Mouse (Mus musculus) cerebellum, adult 2 months (tissue): ENCODE data around the gene Adgrl4. TPM values are rescaled to one million over a fixed set of nuclear protein-coding genes. Genes with fewer than 3 reads are reported as not detected.

Experiments
- DNase-seq, 2 experiments: peaks; one replicate each; pipeline ENCODE4 v3.0.0; 2021
- H3K27ac ChIP-seq: fragments of 200-500 bp; 2 replicates; pipeline ENCODE4 v1.5.1; 2012; ENCODE audit warnings: low read length, control low read depth, inconsistent platforms; ENCODE audit not compliant: insufficient read depth
- H3K27me3 ChIP-seq: fragments of 200-500 bp; 2 replicates; pipeline ENCODE4 v1.6.1; 2012; ENCODE audit warnings: inconsistent platforms, mild to moderate bottlenecking, low read length, moderate library complexity; ENCODE audit not compliant: control insufficient read depth, insufficient read depth
- H3K4me1 ChIP-seq: fragments of 200-500 bp; 2 replicates; pipeline ENCODE4 v1.6.1; 2011; ENCODE audit warnings: low read length; ENCODE audit not compliant: control insufficient read depth, insufficient read depth
- H3K4me3 ChIP-seq: fragments of 200-500 bp; replicated peaks from 2 replicates; pipeline ENCODE3; 2011; ENCODE audit warnings: mild to moderate bottlenecking, low read depth, low read length, control low read depth; ENCODE audit not compliant: insufficient read depth
- CTCF ChIP-seq: fragments of 200-500 bp; IDR thresholded peaks from 2 replicates; pipeline ENCODE4 v1.5.1; 2011; ENCODE audit warnings: low read depth, mild to moderate bottlenecking, control low read depth, low read length, moderate library complexity, borderline replicate concordance; ENCODE audit not compliant: insufficient read depth
- POLR2A ChIP-seq: fragments of 200-500 bp; IDR thresholded peaks from 2 replicates; pipeline ENCODE4 v1.6.1; 2011; ENCODE audit warnings: low read length, control low read depth, borderline replicate concordance; ENCODE audit not compliant: insufficient read depth
- WGBS: fragments of 180-500 bp; shearing (Covaris S2); methylation state at CpG from one replicate; pipeline ENCODE4 v1.1.7; 2018; 5-methylcytosine and 5-hydroxymethylcytosine counted together
- polyA plus RNA-seq: library from polyadenylated mRNA; depleted of rRNA; stranded (reverse); fragments of >200 nt; gene quantifications from 2 replicates; pipeline ENCODE4 v1.2.3, GENCODE M21; 2012

Gene Adgrl4
- polyA plus RNA-seq, 1 experiment, result 16.9 TPM

DNA sequence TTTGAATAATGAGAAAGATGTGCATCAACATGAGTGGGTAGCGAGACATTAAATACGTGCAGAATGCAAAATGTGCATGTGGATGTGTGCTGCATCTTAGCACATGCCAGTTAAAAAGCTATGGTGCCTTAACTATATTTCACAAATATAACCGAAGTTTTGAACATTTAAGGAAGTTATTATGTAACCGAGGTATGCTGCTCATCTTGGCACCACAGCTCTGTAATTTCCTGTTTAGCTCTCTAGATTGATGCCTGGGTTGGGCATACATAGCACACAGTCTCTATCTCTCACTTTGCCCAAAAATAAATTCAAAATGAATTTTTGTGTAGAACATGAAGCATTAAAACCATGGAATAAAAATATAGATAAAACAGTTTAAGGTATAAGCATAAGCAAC, 6.6 kb downstream of the Adgrl4 start:
- Histone ChIP-seq H3K4me3 (no peak overlapping the region), H3K4me1 (no peaks in the 10 kb centered on the region), H3K27me3 (no peaks in the 10 kb centered on the region), H3K27ac (no peak overlapping the region)
- TF ChIP-seq CTCF (no peak), POLR2A (no peak)
- 92% methylated on average over 4 of the region's 4 CpGs for WGBS
- no peak for DNase-seq

DNA sequence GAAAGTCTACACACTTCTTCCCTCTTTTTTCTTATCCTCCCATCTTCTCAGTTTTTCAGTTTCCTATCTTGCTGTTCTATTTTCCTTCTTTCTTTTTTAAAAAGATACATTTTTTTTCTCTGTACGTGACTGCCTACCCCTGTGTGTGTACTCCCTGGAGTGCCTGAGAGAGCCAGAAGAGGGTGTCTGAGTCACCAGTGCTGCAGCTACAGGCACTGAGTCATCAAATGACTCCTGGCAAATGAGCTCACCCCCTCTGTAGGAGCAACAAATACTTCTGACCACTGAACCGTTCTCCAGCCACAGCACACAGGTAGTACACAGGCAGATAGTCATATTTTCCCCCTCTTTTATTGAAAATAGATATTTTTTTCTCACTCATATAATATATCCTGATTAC, 8.2 kb downstream of the Adgrl4 start:
- 18% methylated on average over 2 of the region's 2 CpGs for WGBS

DNA sequence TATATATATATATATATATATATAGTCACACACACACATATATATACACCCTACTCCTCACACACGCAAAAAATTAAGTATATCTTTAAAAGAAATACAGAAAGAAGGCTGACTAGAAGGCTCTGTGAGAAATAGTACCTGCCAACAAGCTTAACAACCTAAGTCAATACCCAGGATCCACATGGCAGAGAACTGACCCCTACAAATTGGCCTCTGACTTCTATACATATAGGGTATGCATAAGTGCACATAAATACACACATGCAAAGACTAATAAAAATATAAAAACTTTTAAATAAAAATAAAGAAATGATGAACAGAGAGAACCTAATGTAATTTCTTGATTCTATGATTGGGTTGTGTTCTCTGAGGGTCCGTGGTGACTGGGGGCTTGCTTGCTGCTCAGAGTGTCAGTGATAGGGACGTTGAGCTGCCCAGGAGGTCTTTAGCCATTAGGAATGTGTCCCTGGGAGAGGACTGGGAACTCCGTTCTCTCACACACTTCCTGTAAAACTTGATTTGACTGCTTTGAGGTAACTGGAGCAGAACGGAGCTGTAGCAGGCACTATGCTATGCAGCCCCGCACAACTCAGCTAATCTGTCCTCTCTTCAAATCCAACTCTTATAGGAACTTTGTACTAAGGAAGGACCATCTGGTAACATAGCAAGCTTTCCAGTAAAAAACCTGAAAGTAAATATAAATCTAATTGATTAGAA, 17.5 kb downstream of the Adgrl4 start:
- no peak overlapping the region for H3K27ac ChIP-seq
- DNase-seq, result no peak
- 64% methylated on average over 6 of the region's 6 CpGs for WGBS
- H3K27me3 ChIP-seq, result no peaks in the 10 kb centered on the region
- H3K4me3 ChIP-seq, result no peak overlapping the region
- TF ChIP-seq POLR2A, result no peak
- no peak for TF ChIP-seq CTCF
- H3K4me1 ChIP-seq, result no peaks in the 10 kb centered on the region

More for the DNA sequence above, 8.2 kb downstream of the Adgrl4 start:
- Histone ChIP-seq H3K27me3 (no peaks in the 10 kb centered on the region), H3K4me3 (no peak overlapping the region), H3K4me1 (no peaks in the 10 kb centered on the region), H3K27ac (no peak overlapping the region)
- DNase-seq, result peak in 1 of 2 experiments; percentile 53
- TF ChIP-seq CTCF, result no peak
- TF ChIP-seq POLR2A, result no peak

DNA sequence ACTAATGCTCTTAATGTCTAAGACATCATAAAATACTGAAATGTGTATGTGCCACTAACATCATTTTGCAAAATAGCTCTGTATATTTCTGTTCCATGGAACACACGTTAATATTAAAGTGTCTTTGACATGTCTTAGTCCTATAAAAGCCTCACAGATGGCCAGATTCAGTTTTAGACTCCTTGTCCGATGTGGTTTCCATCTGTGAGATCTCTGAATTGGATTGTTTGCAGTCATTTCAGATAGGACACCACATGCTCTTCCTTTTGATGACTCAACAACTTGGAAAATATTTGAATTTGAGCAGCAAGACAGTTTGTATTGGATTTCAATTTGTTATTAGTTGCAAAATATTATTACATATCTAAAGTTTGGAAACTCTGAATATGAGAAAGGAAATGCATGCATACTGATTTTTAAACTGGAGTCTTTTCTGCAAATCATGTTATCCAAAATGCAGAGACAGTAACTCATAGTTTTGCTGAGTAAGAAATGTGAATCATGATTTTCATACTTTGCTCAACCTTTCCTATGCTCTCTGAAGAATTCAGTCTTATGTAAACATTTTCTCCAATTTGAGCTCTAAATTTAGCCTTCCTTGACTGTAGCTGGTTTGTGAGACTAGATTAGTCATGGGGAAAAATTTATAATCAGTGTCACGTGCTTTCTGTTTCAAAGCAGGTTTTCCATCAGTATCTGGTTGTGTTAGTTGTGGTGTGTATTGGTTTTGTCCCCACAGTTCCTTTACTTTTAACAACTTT, 21.9 kb downstream of the Adgrl4 start:
- H3K27me3 ChIP-seq, result no peaks in the 10 kb centered on the region
- TF ChIP-seq POLR2A (no peak), CTCF (no peak)
- H3K4me3 ChIP-seq, result no peak overlapping the region
- no peaks in the 10 kb centered on the region for H3K4me1 ChIP-seq
- 29% methylated on average over 3 of the region's 3 CpGs for WGBS
- H3K27ac ChIP-seq, result no peak overlapping the region
- DNase-seq, result peak in 1 of 2 experiments; percentile 20

DNA sequence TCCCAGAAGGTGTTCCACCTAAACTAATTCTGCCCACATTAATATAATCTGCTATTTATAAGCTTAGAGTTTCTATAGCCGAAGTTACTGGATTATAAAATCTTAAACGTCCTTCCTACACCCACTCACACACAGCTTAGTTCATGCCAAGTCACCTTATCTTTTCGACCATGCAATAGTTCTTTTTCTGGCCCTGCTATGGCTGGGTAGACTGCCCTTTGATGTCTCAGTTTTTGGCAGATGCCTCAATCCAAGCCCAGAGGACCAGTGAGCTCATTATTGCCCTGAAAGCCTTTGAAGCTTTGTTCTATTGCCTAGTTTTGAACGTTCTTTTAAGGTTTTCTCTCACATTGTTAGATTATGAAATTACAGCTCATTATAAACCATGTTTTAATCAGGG, 27.5 kb downstream of the Adgrl4 start:
- Histone ChIP-seq H3K27ac (no peak overlapping the region), H3K4me3 (no peak overlapping the region), H3K27me3 (no peaks in the 10 kb centered on the region), H3K4me1 (no peaks in the 10 kb centered on the region)
- TF ChIP-seq POLR2A, result no peak
- TF ChIP-seq CTCF, result no peak
- 37% methylated on average over 4 of the region's 4 CpGs for WGBS
- DNase-seq, result no peak

DNA sequence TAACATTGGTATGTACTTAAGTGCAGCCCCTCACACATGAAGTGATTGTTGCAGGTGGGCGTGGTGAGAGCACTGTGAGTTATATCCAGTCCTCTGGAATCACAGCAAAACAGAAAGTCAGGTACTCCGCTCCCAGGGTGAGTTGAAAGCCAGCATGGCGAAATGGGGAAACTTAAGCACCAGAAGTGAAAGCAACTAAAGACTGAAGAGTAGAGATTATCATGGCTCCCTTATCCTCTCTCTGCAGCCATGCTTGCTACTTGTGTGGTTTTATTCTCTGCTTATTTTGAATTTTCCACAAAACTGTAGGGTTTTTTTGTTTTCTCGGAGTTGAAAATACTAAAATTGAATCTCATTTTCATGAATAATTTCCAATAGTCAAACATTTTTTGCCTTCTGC, 51.2 kb downstream of the Adgrl4 start:
- no peak for TF ChIP-seq POLR2A
- TF ChIP-seq CTCF, result no peak
- WGBS, result 96% methylated on average over 4 of the region's 4 CpGs
- Histone ChIP-seq H3K27ac (no peak overlapping the region), H3K4me3 (no peak overlapping the region), H3K27me3 (no peaks in the 10 kb centered on the region), H3K4me1 (no peaks in the 10 kb centered on the region)
- DNase-seq, result no peak

DNA sequence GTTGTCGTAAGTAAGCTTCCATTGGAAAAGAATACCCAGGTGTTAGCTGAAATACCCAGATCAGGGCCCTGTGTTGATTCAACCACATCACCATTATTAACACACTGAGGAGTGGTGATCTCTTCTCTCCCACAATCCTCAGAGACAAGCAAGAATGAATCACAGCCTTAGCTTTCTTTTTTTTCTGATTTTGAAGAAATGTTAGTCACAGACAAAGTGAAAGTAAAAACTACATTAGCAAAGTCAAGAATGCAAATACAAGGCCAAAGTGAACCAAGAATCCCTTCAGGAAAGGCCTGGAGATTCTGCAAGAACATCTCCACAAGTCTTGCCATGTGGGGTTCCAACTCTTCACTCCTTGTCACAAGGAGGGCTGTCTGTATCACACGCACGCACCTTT, 67.9 kb downstream of the Adgrl4 start:
- 96% methylated on average over 3 of the region's 3 CpGs for WGBS

DNA sequence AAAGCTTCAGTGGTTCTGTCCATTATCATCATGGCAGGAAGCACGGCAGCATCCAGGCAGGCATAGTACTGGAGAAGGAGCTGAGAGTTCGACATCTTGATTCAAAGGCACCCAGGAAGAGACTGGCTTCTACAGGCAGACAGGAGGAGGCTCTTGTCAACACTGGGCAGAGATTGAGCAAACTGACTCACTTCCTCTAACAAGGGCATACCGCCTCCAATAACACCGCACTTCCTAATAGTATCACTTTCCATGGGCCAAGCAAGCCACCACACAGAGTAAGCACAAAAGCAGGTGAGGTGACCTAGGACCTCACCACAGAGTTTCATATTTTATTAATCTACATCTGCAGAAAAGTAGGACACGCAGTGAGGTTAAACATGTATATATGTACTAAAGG, 73.5 kb downstream of the Adgrl4 start:
- Histone ChIP-seq H3K4me3 (no peak overlapping the region), H3K4me1 (no peaks in the 10 kb centered on the region), H3K27me3 (no peaks in the 10 kb centered on the region), H3K27ac (no peak overlapping the region)
- DNase-seq, result no peak
- 89% methylated on average over 5 of the region's 5 CpGs for WGBS
- TF ChIP-seq CTCF (no peak), POLR2A (no peak)

More for the DNA sequence above, 67.9 kb downstream of the Adgrl4 start:
- no peak for TF ChIP-seq POLR2A
- H3K4me1 ChIP-seq, result no peaks in the 10 kb centered on the region
- no peak overlapping the region for H3K27ac ChIP-seq
- no peak overlapping the region for H3K4me3 ChIP-seq
- H3K27me3 ChIP-seq, result no peaks in the 10 kb centered on the region
- DNase-seq, result no peak
